Mouse (Mus musculus): ENCODE measurements at regions not wholly inside any gene's neighbourhood (a gene's known extent, or its start where the extent isn't known, plus 50 kb on each side); places are given as distances from the start of the nearest gene placed in this dataset.
A peak's percentile ranks its signal among the peaks of the same experiment; 100 is the strongest.
"Not testable (repeated sequence)": the region's sequence is repeated elsewhere in the genome, so short reads cannot be mapped to it uniquely, and the experiment has no call there.

DNA sequence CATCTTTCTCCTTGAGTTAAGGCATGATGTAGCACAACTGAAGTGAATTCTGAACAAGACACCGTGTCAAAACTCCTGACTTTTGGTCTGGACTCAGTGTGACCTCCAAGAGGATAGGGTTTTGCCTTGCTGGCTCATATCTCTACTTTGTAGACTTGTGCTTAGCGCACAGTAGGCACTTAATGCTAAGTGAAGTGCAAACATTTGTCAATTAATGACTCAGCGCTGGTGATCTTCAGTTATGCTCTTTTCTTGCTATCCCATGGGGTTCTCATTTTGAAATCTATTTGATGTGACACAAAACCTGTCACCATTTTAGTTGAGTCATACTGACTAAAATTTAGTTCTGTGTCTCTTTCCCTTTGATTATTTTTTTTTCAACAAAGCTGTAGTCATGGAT, 244.3 kb downstream of the Dhx15 start:
- Histone ChIP-seq H3K9me3 (replicated peaks) (no peaks in the 10 kb centered on the region), H3K4me3 (no peak overlapping the region), H3K27me3 (no peaks in the 10 kb centered on the region), H3K4me1 (replicated peaks) (peaks cover 10% of the 10 kb centered on the region), H3K9ac (no peak overlapping the region), H3K27ac (no peak overlapping the region), H3K36me3 (no peaks in the 10 kb centered on the region), H3K4me2 (no peak overlapping the region)
- no peak for ATAC-seq (replicated peaks; ENCODE audit: insufficient number of reproducible peaks, insufficient read depth, low FRiP score, low read depth)
- WGBS, result 92% methylated on average over 3 of the region's 3 CpGs

DNA sequence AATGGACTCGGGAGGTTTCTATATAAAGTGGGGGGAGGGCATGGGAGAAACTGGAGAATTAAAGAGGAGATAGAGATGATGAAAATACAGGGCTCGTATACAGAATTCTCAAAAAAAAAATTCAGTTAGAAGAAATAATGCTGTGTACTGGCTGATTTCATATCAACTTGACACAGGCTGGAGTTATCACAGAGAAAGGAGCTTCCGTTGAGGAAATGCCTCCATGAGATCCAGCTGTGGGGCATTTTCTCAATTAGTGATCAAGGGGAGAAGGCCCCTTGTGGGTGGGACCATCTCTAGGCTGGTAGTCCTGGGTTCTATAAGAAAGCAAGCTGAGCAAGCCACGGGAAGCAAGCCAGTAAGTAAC, 248.4 kb downstream of the Dhx15 start:
- not testable (repeated sequence) for H3K4me1 ChIP-seq (replicated peaks); H3K9me3 ChIP-seq (replicated peaks); H3K9ac ChIP-seq; ATAC-seq (replicated peaks; ENCODE audit: insufficient number of reproducible peaks, insufficient read depth, low FRiP score, low read depth); H3K27me3 ChIP-seq; H3K4me3 ChIP-seq; H3K27ac ChIP-seq; H3K36me3 ChIP-seq
- H3K4me2 ChIP-seq, result peak overlapping the region; percentile 23
- 39% methylated on average over 4 of the region's 4 CpGs for WGBS

DNA sequence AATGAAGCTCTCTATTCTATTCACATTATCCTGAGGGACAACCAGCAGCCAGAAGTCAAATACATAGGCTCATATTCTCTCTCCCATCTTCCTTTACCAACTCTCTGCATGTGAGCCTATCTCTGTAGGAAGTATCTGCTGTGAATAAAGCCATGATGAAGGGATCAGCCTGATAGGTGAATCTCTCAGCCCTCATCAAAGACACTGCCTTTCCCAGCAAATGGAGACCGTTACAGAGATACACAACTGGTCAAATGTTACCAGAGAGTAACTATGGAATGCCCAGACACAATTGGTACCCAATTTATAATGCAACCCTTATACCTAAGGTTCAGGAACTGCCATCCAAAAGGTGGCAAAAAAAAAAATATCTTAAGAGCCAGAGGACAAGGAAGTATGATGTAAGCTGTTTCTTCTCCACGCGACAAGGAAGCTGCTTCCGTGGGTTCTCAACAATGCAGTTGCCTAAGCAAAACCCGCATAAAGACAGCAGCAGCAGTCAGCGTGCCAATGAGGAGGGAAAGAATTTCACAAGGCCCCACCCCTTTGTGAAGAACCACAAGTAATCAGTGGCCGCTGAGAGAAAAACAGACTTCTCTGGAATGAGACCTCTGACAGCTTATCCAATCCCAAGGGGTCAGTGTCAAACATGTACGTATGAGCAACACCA, 248.9 kb downstream of the Dhx15 start:
- Histone ChIP-seq H3K27ac (no peak overlapping the region), H3K9ac (no peak overlapping the region), H3K27me3 (no peaks in the 10 kb centered on the region), H3K4me1 (replicated peaks) (peaks cover 8% of the 10 kb centered on the region), H3K4me3 (no peak overlapping the region), H3K4me2 (peak overlapping the region; percentile 23), H3K9me3 (replicated peaks) (no peaks in the 10 kb centered on the region), H3K36me3 (no peaks in the 10 kb centered on the region)
- 23% methylated on average over 8 of the region's 8 CpGs for WGBS
- 0 out of 2 replicates have a peak, but pooled peaks have one; percentile 22 for ATAC-seq (replicated peaks; ENCODE audit: insufficient number of reproducible peaks, insufficient read depth, low FRiP score, low read depth)

DNA sequence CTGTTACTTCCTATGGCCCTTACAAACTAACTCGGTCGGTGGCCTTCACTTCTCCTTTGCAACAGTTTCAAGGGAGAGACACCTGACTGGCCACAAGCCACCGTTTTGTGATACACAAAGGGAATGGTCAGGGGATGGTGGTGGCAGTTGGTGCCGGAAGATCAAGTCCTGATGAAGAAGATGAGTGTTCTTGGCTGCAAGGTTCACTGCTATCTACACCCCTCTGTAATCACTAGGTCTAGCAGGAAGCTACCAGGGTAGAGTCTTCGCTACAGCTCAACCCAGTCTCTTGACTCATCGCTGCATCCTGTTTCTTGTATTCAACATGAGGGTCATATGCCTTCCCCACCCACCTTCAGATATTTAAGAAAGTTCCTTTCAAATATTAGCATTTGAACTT, 251.5 kb downstream of the Dhx15 start:
- ATAC-seq (replicated peaks; ENCODE audit: insufficient number of reproducible peaks, insufficient read depth, low FRiP score, low read depth), result no peak
- H3K4me1 ChIP-seq (replicated peaks), result peaks cover 8% of the 10 kb centered on the region
- H3K9me3 ChIP-seq (replicated peaks), result no peaks in the 10 kb centered on the region

DNA sequence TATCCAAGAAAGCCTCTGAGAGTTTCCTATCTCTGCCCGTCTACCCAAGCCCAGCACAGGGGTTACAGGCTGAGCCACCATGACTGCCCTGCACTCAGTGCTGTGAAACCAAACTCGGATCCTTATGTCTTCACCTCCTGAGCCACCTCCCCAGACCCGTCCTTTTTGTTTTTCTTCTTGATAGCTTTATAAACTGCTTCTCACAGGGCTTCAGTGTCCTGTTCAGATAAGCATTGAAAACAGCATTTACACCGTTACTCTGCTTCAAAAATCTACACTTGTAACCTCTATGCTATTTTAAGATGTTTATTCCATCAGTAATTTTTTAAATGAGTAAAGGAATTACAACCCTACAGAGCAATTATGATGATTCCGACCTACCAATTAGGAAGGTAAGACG, 253.0 kb downstream of the Dhx15 start:
- Histone ChIP-seq H3K9ac (no peak overlapping the region), H3K4me3 (no peak overlapping the region), H3K36me3 (no peaks in the 10 kb centered on the region), H3K4me2 (no peak overlapping the region), H3K9me3 (replicated peaks) (no peaks in the 10 kb centered on the region), H3K27me3 (no peaks in the 10 kb centered on the region), H3K4me1 (replicated peaks) (peaks cover 8% of the 10 kb centered on the region), H3K27ac (no peak overlapping the region)
- no peak for ATAC-seq (replicated peaks; ENCODE audit: insufficient number of reproducible peaks, insufficient read depth, low FRiP score, low read depth)
- whole genome bisulfite sequencing, result 68% methylated on average over 6 of the region's 6 CpGs

More for the DNA sequence above, 251.5 kb downstream of the Dhx15 start:
- H3K27me3 ChIP-seq, result no peaks in the 10 kb centered on the region
- no peak overlapping the region for H3K4me2 ChIP-seq
- H3K27ac ChIP-seq, result no peak overlapping the region
- H3K9ac ChIP-seq, result no peak overlapping the region
- WGBS, result 91% methylated on average over 6 of the region's 6 CpGs
- no peaks in the 10 kb centered on the region for H3K36me3 ChIP-seq
- H3K4me3 ChIP-seq, result no peak overlapping the region

DNA sequence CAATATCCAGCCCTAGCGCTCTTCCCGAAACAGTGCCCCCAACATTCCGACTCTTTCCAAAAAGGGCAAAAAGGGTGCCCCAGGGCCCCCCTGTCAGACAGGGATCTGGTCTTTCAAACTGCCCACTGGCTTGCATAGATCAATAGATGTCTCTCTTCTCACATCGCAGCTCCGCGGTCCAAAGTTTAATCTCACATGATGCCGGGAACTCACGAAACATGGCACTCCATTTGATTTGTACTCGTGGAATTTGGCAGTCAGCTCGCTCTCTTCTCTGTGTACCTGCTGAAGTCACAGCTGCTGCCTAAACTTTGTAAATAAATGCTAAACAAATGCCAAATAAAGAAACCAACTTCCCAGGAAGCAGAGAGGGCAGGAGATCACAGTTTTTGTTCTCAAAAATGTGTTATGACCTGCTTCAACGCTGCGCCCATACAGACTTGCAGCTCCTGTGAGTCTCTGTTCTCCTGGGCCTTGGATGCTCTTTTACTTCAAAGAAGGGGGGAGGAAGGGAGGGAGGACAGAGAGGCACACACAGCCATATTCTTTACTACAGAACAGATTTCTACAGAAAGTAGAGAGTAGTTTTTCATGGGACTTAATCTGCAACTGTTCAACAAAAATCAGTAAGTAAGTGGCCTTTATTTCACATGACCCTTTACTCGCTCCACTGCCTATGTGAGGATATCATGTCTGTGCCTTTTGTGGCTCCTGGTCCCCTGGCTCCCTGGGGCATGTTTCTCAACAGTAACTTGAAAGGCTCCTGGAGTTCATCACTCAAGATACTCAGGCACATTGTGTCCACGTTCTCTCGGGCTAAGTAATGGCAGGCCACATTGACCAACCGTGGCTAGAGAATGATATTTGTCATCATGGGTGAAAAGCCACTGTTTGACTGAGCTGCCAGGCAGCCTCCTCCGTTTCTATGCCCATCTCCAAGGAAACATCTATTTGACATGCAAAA, 254.6 kb downstream of the Dhx15 start:
- no peak for ATAC-seq (replicated peaks; ENCODE audit: insufficient number of reproducible peaks, insufficient read depth, low FRiP score, low read depth)
- no peaks in the 10 kb centered on the region for H3K36me3 ChIP-seq
- no peaks in the 10 kb centered on the region for H3K27me3 ChIP-seq
- H3K4me3 ChIP-seq, result no peak overlapping the region
- no peak overlapping the region for H3K9ac ChIP-seq
- H3K27ac ChIP-seq, result no peak overlapping the region
- H3K9me3 ChIP-seq (replicated peaks), result no peaks in the 10 kb centered on the region
- H3K4me1 ChIP-seq (replicated peaks), result no peaks in the 10 kb centered on the region
- WGBS, result 74% methylated on average over 17 of the region's 17 CpGs
- H3K4me2 ChIP-seq, result no peak overlapping the region

DNA sequence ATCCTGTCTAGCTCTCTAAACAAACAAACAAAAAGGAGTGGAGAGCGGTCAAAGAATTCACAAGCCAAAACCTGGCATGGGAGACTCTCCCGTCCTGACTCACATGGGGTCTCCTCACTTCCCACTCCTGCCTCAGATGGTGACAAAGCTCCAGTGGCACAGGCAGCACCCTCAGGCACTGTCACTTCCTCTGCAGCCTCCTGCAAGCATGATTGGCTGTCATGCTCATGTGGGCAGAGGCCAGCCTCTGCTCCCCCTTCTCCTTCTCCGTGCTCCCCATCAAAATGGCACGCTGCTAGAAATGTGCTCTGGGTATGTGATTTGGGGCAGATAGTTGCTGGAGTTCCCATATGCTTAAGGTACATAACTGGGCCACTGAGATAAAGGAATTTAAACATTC, 255.4 kb downstream of the Dhx15 start:
- H3K4me2 ChIP-seq, result no peak overlapping the region
- no peaks in the 10 kb centered on the region for H3K9me3 ChIP-seq (replicated peaks)
- no peak overlapping the region for H3K27ac ChIP-seq
- H3K4me3 ChIP-seq, result no peak overlapping the region
- no peaks in the 10 kb centered on the region for H3K4me1 ChIP-seq (replicated peaks)
- H3K27me3 ChIP-seq, result no peaks in the 10 kb centered on the region
- no peak overlapping the region for H3K9ac ChIP-seq
- WGBS, result 79% methylated on average over 4 of the region's 4 CpGs
- no peaks in the 10 kb centered on the region for H3K36me3 ChIP-seq
- no peak for ATAC-seq (replicated peaks; ENCODE audit: insufficient number of reproducible peaks, insufficient read depth, low FRiP score, low read depth)

DNA sequence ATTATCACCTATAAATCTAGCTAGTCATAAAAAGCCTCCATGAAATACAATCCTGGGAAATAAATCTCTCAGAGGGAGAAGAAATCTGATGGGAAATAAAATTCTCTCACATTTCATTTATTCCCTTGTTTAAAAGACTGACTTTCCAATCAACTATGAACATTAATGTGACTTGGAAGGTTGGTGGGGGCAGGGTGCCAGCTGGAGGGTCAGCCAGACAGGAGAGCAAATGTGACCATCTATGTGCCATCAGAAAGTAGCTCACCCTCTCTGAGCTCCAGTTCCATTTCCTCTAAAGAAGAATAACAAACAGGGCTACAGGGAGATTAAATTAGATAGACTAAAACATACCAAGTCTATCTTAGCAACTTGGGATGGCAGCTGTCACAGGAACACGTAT, 257.0 kb downstream of the Dhx15 start:
- 81% methylated on average over 1 of the region's 1 CpGs for WGBS
- Histone ChIP-seq H3K4me2 (no peak overlapping the region), H3K9ac (no peak overlapping the region), H3K27me3 (no peaks in the 10 kb centered on the region), H3K4me3 (no peak overlapping the region), H3K36me3 (no peaks in the 10 kb centered on the region), H3K9me3 (replicated peaks) (no peaks in the 10 kb centered on the region), H3K4me1 (replicated peaks) (no peaks in the 10 kb centered on the region), H3K27ac (no peak overlapping the region)
- ATAC-seq (replicated peaks; ENCODE audit: insufficient number of reproducible peaks, insufficient read depth, low FRiP score, low read depth), result no peak

DNA sequence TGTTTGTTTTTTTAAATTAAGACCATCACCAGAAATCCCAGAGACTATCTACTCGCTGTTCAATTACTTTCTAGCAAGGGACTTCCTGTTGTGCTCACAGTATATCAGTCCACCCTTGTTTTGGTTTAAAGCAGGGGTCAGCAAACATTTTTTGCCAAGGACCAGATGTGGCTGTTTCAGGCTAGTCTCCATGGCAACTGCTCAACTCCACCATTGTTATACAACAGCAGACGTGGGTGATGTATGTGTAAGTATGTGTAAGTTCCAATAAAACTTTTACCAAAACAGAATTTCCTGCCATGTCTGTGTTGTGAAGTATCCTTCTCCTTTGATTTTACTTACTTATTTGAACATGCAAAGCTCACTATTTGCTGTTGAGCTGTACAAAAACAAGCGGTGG, 259.9 kb downstream of the Dhx15 start:
- Histone ChIP-seq H3K4me2 (no peak overlapping the region), H3K4me1 (replicated peaks) (no peaks in the 10 kb centered on the region), H3K9ac (no peak overlapping the region), H3K9me3 (replicated peaks) (no peaks in the 10 kb centered on the region), H3K4me3 (no peak overlapping the region), H3K27ac (no peak overlapping the region), H3K36me3 (no peaks in the 10 kb centered on the region), H3K27me3 (no peaks in the 10 kb centered on the region)
- ATAC-seq (replicated peaks; ENCODE audit: insufficient number of reproducible peaks, insufficient read depth, low FRiP score, low read depth), result no peak
- 78% methylated on average over 3 of the region's 3 CpGs for WGBS

DNA sequence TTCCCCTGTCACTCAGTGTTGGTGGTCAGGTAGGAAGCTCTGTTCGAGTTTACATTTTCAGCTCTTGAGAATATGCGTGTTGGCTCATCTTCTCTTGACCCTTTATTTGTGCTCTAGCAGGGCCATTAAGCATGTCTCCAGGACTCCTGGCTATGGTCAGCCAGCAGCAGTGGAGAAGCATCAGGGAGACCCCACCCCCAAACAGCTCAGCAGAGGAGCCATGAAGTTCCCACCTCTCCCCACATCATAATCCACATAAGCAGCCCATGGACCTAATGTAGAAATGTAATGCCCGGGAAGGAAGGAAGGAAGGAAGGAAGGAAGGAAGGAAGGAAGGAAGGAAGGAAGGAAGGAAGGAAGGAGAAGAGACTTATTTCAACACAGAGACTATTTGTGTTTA, 261.5 kb downstream of the Dhx15 start:
- no peak overlapping the region for H3K9ac ChIP-seq
- H3K4me3 ChIP-seq, result no peak overlapping the region
- ATAC-seq (replicated peaks; ENCODE audit: insufficient number of reproducible peaks, insufficient read depth, low FRiP score, low read depth), result no peak
- H3K4me1 ChIP-seq (replicated peaks), result no peaks in the 10 kb centered on the region
- no peak overlapping the region for H3K4me2 ChIP-seq
- H3K27me3 ChIP-seq, result no peaks in the 10 kb centered on the region
- 69% methylated on average over 3 of the region's 3 CpGs for WGBS
- no peak overlapping the region for H3K27ac ChIP-seq
- H3K9me3 ChIP-seq (replicated peaks), result no peaks in the 10 kb centered on the region
- H3K36me3 ChIP-seq, result no peaks in the 10 kb centered on the region

DNA sequence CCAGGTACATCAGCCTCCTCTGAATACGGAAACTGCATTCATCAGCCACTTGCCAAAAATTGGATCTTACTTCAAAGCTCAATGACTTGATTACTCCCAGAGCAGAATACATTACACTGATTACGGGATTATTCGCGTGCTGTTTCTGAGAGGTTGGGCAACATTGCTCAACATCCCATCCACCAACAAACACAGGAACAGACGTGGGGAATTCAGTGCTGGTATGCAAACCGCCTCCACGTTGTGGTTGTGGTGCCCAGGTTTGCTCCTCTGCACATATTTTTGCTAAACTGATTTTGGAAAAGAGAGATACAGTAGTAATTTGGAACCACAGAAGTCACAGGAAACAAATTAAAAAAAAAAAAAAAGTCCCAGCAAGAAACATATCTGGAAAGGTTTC, 266.9 kb downstream of the Dhx15 start:
- no peak for ATAC-seq (replicated peaks; ENCODE audit: insufficient number of reproducible peaks, insufficient read depth, low FRiP score, low read depth)
- H3K4me3 ChIP-seq, result no peak overlapping the region
- no peaks in the 10 kb centered on the region for H3K27me3 ChIP-seq
- H3K36me3 ChIP-seq, result no peaks in the 10 kb centered on the region
- peaks cover 4% of the 10 kb centered on the region for H3K4me1 ChIP-seq (replicated peaks)
- no peak overlapping the region for H3K4me2 ChIP-seq
- no peaks in the 10 kb centered on the region for H3K9me3 ChIP-seq (replicated peaks)
- WGBS, result 55% methylated on average over 7 of the region's 7 CpGs
- H3K27ac ChIP-seq, result no peak overlapping the region
- no peak overlapping the region for H3K9ac ChIP-seq

DNA sequence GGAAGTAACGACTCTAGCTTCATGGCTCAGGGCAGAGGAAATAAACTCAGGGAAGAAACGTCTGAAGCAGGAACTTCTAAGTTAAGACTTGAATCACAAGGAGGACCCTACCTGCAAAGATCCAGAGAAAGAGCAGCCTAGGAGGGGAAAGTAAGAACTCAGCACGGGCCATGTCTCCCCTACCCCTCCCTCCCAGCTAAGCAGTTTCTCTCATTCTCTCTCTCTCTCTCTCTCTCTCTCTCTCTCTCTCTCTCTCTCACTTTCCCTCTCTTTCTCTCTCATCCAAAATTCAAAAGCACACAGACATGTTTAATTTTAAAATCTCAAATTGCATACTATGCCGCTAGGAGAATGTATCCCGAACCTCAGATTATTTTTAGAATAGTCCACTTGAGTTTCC, 267.3 kb downstream of the Dhx15 start:
- 0 out of 2 replicates have a peak overlapping the region, but pooled peaks have one; percentile 8 for H3K4me2 ChIP-seq
- ATAC-seq (replicated peaks; ENCODE audit: insufficient number of reproducible peaks, insufficient read depth, low FRiP score, low read depth), result no peak
- peaks cover 9% of the 10 kb centered on the region for H3K4me1 ChIP-seq (replicated peaks)
- no peak overlapping the region for H3K27ac ChIP-seq
- H3K36me3 ChIP-seq, result no peaks in the 10 kb centered on the region
- H3K27me3 ChIP-seq, result no peaks in the 10 kb centered on the region
- no peak overlapping the region for H3K9ac ChIP-seq
- no peak overlapping the region for H3K4me3 ChIP-seq
- no peaks in the 10 kb centered on the region for H3K9me3 ChIP-seq (replicated peaks)
- WGBS, result 36% methylated on average over 5 of the region's 5 CpGs

All from heart, embryonic 15.5 days (tissue).